Mouse (Mus musculus) liver, embryonic 15.5 days (tissue): ENCODE measurements around the gene Slco3a1. TPM values are rescaled to one million over a fixed set of nuclear protein-coding genes. Genes with fewer than 3 reads are reported as not detected.

Experiments
- ATAC-seq: fragments of 200-750 bp; cut with Nextera tagmentation; 2 replicates; pipeline ENCODE4 v1.8.0; 2017; ENCODE audit warnings: moderate number of reproducible peaks, mild to moderate bottlenecking, moderate library complexity; ENCODE audit not compliant: insufficient read depth
- H3K27ac ChIP-seq: fragments of 300-500 bp; sonication (generic); replicated peaks from 2 replicates; pipeline ENCODE4 v1.5.1; 2015; ENCODE audit warnings: mild to moderate bottlenecking, inconsistent platforms
- H3K27me3 ChIP-seq: fragments of 300-500 bp; sonication (generic); 2 replicates; pipeline ENCODE4 v1.6.1; 2015; ENCODE audit warnings: mild to moderate bottlenecking, inconsistent platforms
- H3K36me3 ChIP-seq: fragments of 300-500 bp; sonication (generic); replicated peaks from 2 replicates; pipeline ENCODE4 v1.6.1; 2015; ENCODE audit warnings: moderate library complexity, mild to moderate bottlenecking, inconsistent platforms
- H3K4me1 ChIP-seq: fragments of 300-500 bp; sonication (generic); replicated peaks from 2 replicates; pipeline ENCODE4 v1.6.1; 2015; ENCODE audit warnings: inconsistent platforms
- H3K4me2 ChIP-seq: fragments of 300-500 bp; sonication (generic); 2 replicates; pipeline ENCODE4 v1.6.1; 2015; ENCODE audit warnings: moderate library complexity, mild to moderate bottlenecking, inconsistent platforms
- H3K4me3 ChIP-seq: fragments of 300-500 bp; sonication (generic); replicated peaks from 2 replicates; pipeline ENCODE4 v1.5.1; 2015; ENCODE audit warnings: mild to moderate bottlenecking, inconsistent platforms
- H3K9ac ChIP-seq: fragments of 300-500 bp; sonication (generic); 2 replicates; pipeline ENCODE4 v1.6.1; 2015; ENCODE audit warnings: moderate library complexity, mild to moderate bottlenecking, inconsistent platforms
- H3K9me3 ChIP-seq: fragments of 300-500 bp; sonication (generic); replicated peaks from 2 replicates; pipeline ENCODE4 v1.6.1; 2016; ENCODE audit warnings: inconsistent platforms
- WGBS: fragments of 180-500 bp; shearing (Covaris S2); methylation state at CpG from one replicate; pipeline ENCODE4 v1.1.7; 2015; ENCODE audit warnings: mixed read lengths; ENCODE audit not compliant: insufficient replicate concordance; 5-methylcytosine and 5-hydroxymethylcytosine counted together
- polyA plus RNA-seq: library from polyadenylated mRNA; unstranded; fragments of >200 nt; fragmentation: Nextera tagmentation; extraction: Ambion mirVana; gene quantifications from 2 replicates; pipeline ENCODE4 v1.2.1, GENCODE M21; 2015

Gene Slco3a1
- polyA plus RNA-seq, 1 experiment from 2014 or later: 1.2 TPM

- no peaks in the 10 kb centered on the region for H3K9me3 ChIP-seq
- H3K36me3 ChIP-seq: no peaks in the 10 kb centered on the region
- no peaks in the 10 kb centered on the region for H3K4me1 ChIP-seq
- H3K4me2 ChIP-seq: no peak overlapping the region
- ATAC-seq: no peak
- H3K27me3 ChIP-seq: no peaks in the 10 kb centered on the region
- no peak overlapping the region for H3K27ac ChIP-seq
- no peak overlapping the region for H3K9ac ChIP-seq
- no peak overlapping the region for H3K4me3 ChIP-seq
- 62% methylated on average over 2 of the region's 2 CpGs for WGBS
Observed at GRCm38 (mm10) chr7:74381881-74382281, 172.7 kb downstream of the Slco3a1 start.

- WGBS: 41% methylated on average over 2 of the region's 2 CpGs
Observed at GRCm38 (mm10) chr7:74381051-74381450, 173.5 kb downstream of the Slco3a1 start.

DNA sequence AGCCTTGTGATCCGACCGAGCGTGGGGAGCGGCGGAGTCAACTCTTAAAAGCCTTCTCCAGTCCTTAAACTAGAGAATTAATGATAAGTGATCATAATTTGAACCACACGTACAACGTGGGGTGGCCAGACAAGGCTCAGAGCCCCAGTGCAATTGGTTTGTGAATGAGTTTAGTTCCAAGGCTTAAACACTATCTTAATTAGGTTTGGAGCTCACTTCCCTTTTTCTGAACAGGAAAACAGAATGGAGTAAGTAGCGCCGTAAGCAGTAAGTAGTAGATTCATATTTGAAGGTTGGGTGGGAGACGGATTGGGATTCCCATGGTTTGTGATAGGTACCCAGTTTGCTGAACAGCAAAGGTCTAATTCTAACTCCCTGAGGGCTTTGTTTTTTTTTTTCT, 176.7 kb downstream of the Slco3a1 start:
- ATAC-seq: no peak
- H3K4me1 ChIP-seq: no peaks in the 10 kb centered on the region
- H3K9ac ChIP-seq: no peak overlapping the region
- H3K27me3 ChIP-seq: no peaks in the 10 kb centered on the region
- H3K4me2 ChIP-seq: no peak overlapping the region
- no peaks in the 10 kb centered on the region for H3K9me3 ChIP-seq
- H3K36me3 ChIP-seq: no peaks in the 10 kb centered on the region
- no peak overlapping the region for H3K27ac ChIP-seq
- H3K4me3 ChIP-seq: no peak overlapping the region
- 52% methylated on average over 10 of the region's 10 CpGs for WGBS

More at GRCm38 (mm10) chr7:74381051-74381450, 173.5 kb downstream of the Slco3a1 start:
- no peaks in the 10 kb centered on the region for H3K9me3 ChIP-seq
- H3K27ac ChIP-seq: no peak overlapping the region
- no peak overlapping the region for H3K4me2 ChIP-seq
- H3K4me3 ChIP-seq: no peak overlapping the region
- no peak overlapping the region for H3K9ac ChIP-seq
- H3K4me1 ChIP-seq: no peaks in the 10 kb centered on the region
- no peak for ATAC-seq
- H3K36me3 ChIP-seq: no peaks in the 10 kb centered on the region
- H3K27me3 ChIP-seq: no peaks in the 10 kb centered on the region

GRCm38 (mm10) chr7:74376397-74377044, 178.1 kb downstream of the Slco3a1 start:
- ATAC-seq: no peak
- WGBS: 66% methylated on average over 12 of the region's 12 CpGs

GRCm38 (mm10) chr7:74375174-74375957, 179.2 kb downstream of the Slco3a1 start:
- Histone ChIP-seq H3K4me3 (no peak overlapping the region), H3K9ac (no peak overlapping the region), H3K4me1 (no peaks in the 10 kb centered on the region), H3K36me3 (no peaks in the 10 kb centered on the region), H3K9me3 (no peaks in the 10 kb centered on the region), H3K27me3 (no peaks in the 10 kb centered on the region), H3K27ac (no peak overlapping the region), H3K4me2 (no peak overlapping the region)
- WGBS: 64% methylated on average over 14 of the region's 14 CpGs
- ATAC-seq: no peak

More at GRCm38 (mm10) chr7:74376397-74377044, 178.1 kb downstream of the Slco3a1 start:
- H3K9ac ChIP-seq: no peak overlapping the region
- H3K27me3 ChIP-seq: no peaks in the 10 kb centered on the region
- no peak overlapping the region for H3K4me3 ChIP-seq
- no peak overlapping the region for H3K27ac ChIP-seq
- H3K4me1 ChIP-seq: no peaks in the 10 kb centered on the region
- H3K36me3 ChIP-seq: no peaks in the 10 kb centered on the region
- H3K4me2 ChIP-seq: no peak overlapping the region
- no peaks in the 10 kb centered on the region for H3K9me3 ChIP-seq

DNA sequence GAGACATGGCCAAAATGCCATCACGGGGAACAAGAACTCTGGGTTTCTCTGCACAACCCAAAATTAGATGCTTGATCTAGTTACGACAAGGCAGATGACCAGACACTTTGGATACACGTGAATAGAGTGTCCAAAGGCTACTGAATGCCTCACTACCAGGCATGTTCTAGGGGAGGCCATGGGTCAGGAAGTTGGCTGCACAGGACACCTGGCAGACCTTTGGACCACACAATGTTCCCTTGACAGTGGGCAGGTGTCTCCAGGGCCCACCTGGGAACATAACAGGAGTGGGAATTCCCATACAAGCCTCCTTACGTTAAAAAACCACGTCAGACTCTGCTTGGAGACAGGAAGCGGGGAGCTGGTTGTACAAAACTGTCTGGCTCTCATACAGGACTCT, 181.5 kb downstream of the Slco3a1 start:
- no peak overlapping the region for H3K4me2 ChIP-seq
- no peak for ATAC-seq
- H3K36me3 ChIP-seq: no peaks in the 10 kb centered on the region
- H3K27me3 ChIP-seq: no peaks in the 10 kb centered on the region
- H3K9me3 ChIP-seq: no peaks in the 10 kb centered on the region
- H3K27ac ChIP-seq: no peak overlapping the region
- H3K4me1 ChIP-seq: no peaks in the 10 kb centered on the region
- H3K9ac ChIP-seq: no peak overlapping the region
- WGBS: 48% methylated on average over 6 of the region's 6 CpGs
- H3K4me3 ChIP-seq: no peak overlapping the region

DNA sequence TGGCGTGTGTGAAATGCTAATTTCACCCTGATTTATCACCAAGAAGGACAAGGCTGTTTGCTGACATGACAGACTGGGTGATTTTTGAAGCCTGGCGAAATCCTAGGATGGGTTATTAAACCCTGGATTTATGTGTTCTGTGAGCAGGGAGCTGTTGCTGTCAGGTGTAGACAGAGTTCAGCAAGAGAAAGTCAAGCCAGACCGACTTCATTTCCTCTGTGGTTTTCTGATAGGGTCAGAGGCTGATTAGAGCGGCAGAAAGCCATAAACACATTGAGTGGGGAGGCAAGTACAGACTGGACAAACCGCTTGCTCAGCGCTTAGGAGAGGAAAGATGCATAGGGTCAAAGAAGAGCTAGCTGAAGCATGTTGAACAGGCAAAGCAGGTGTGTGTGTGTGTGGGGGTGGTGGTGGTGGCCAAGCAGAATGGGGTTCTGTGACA, 182.4 kb downstream of the Slco3a1 start:
- Histone ChIP-seq H3K36me3 (no peaks in the 10 kb centered on the region), H3K4me2 (no peak overlapping the region), H3K4me1 (no peaks in the 10 kb centered on the region), H3K4me3 (no peak overlapping the region), H3K9me3 (no peaks in the 10 kb centered on the region), H3K27ac (no peak overlapping the region), H3K9ac (no peak overlapping the region), H3K27me3 (no peaks in the 10 kb centered on the region)
- WGBS: 17% methylated on average over 6 of the region's 6 CpGs
- ATAC-seq: no peak

GRCm38 (mm10) chr7:74371656-74372055, 182.9 kb downstream of the Slco3a1 start:
- 16% methylated on average over 2 of the region's 2 CpGs for WGBS
- no peak for ATAC-seq
- H3K27ac ChIP-seq: no peak overlapping the region

DNA sequence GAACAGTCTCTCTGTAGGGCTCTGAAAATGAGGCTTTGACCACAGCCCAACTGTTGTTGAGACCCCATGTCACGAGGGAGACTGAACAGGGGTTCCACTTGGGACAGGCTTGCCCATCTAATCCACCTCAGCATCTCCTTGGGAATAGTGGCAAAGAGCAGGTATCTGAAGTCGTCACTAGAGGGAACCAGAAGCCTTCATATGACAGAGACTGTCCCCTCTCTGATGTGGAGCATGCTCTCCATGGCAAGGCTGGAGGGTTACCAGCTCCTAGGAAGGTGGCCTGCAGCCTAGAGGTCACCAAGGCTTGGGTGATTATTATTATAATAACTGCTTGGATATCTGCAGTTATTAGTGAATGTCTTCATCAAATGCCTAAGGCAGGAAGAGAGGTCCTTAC, 183.4 kb downstream of the Slco3a1 start:
- no peak overlapping the region for H3K4me3 ChIP-seq
- ATAC-seq: no peak
- no peak overlapping the region for H3K4me2 ChIP-seq

More at GRCm38 (mm10) chr7:74371656-74372055, 182.9 kb downstream of the Slco3a1 start:
- Histone ChIP-seq H3K27me3 (no peaks in the 10 kb centered on the region), H3K9ac (no peak overlapping the region), H3K4me3 (no peak overlapping the region), H3K9me3 (no peaks in the 10 kb centered on the region), H3K4me2 (no peak overlapping the region), H3K4me1 (no peaks in the 10 kb centered on the region), H3K36me3 (no peaks in the 10 kb centered on the region)

GRCm38 (mm10) chr7:74369657-74370056, 184.9 kb downstream of the Slco3a1 start:
- no peak overlapping the region for H3K9ac ChIP-seq
- WGBS: 42% methylated on average over 4 of the region's 4 CpGs
- no peak for ATAC-seq

More for the DNA sequence above, 183.4 kb downstream of the Slco3a1 start:
- H3K27ac ChIP-seq: no peak overlapping the region
- 28% methylated on average over 2 of the region's 2 CpGs for WGBS
- no peaks in the 10 kb centered on the region for H3K27me3 ChIP-seq
- H3K9me3 ChIP-seq: no peaks in the 10 kb centered on the region
- H3K36me3 ChIP-seq: no peaks in the 10 kb centered on the region
- H3K9ac ChIP-seq: no peak overlapping the region
- no peaks in the 10 kb centered on the region for H3K4me1 ChIP-seq

GRCm38 (mm10) chr7:74368256-74368980, 186.2 kb downstream of the Slco3a1 start:
- H3K4me1 ChIP-seq: no peaks in the 10 kb centered on the region
- no peaks in the 10 kb centered on the region for H3K36me3 ChIP-seq
- no peak overlapping the region for H3K4me2 ChIP-seq
- no peak overlapping the region for H3K27ac ChIP-seq
- no peak overlapping the region for H3K4me3 ChIP-seq
- no peaks in the 10 kb centered on the region for H3K27me3 ChIP-seq
- H3K9ac ChIP-seq: no peak overlapping the region
- WGBS: 56% methylated on average over 11 of the region's 11 CpGs
- no peaks in the 10 kb centered on the region for H3K9me3 ChIP-seq
- ATAC-seq: no peak

More at GRCm38 (mm10) chr7:74369657-74370056, 184.9 kb downstream of the Slco3a1 start:
- H3K4me1 ChIP-seq: no peaks in the 10 kb centered on the region
- H3K27ac ChIP-seq: no peak overlapping the region
- H3K36me3 ChIP-seq: no peaks in the 10 kb centered on the region
- no peaks in the 10 kb centered on the region for H3K27me3 ChIP-seq
- no peak overlapping the region for H3K4me2 ChIP-seq
- H3K9me3 ChIP-seq: no peaks in the 10 kb centered on the region
- no peak overlapping the region for H3K4me3 ChIP-seq
